Mouse (Mus musculus) pancreas, adult 10 weeks (tissue): ENCODE results near the gene Gm9944. TPM values are rescaled to one million over a fixed set of nuclear protein-coding genes. Genes with fewer than 3 reads are reported as not detected.

Experiments used
- polyA plus RNA-seq: library from polyadenylated mRNA; stranded (reverse); fragments of 350-450 nt; fragmentation: Illumina TruSeq; extraction: RNeasy Lipid Tissue Mini Kit (QIAGEN cat#74804); gene quantifications from one replicate; pipeline ENCODE4 v1.2.3, GENCODE M21; 2015; ENCODE audit warnings: low read depth, low replicate concordance; ENCODE audit not compliant: insufficient read depth

Gm9944 gene
- not detected for polyA plus RNA-seq

DNA sequence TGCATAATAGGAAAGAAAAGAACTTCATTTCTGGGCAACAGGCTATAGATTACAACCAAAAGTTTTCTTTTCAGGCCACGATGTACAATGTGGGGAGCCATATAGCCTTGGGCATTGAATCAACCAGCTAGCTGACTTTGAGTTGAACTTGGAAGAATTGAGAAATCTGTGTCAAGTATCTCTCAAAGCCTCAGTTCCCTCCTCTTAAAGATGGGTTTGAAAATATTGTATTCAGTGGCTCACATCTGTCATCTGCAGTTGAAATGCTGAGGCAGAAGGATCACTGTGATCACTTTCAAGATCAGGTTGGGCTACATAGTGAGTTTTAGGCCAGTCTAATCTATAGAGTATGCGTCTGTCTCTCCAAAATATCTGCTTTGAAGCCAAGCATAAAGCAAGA, at the start of gene Gm9944:
Gm9944 (minus strand) TSS at position 101 of the 400 bp plus-strand sequence.

DNA sequence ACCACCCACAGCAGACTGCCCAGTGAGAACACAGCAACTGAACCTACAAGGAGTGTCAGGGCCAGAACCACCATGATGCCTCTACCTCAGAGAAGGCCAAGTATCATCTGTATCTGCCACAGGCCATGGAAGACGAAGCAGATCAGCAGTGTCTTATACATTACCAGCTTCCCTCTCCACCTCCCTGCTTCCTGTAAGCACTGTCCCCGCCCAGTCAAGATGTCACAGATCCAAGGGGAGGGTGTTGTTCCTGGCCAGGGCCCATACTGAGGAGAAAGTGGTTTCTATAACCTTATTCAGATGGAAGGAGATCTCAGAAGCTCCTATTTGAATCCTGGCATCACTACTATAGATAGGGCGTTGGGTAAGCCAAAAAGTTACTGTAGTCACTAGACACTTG, 10.5 kb upstream of the Gm9944 start, which contains the start of gene Aadacl3:
Aadacl3 (minus strand) TSS at position 101 of the 400 bp plus-strand sequence.

DNA sequence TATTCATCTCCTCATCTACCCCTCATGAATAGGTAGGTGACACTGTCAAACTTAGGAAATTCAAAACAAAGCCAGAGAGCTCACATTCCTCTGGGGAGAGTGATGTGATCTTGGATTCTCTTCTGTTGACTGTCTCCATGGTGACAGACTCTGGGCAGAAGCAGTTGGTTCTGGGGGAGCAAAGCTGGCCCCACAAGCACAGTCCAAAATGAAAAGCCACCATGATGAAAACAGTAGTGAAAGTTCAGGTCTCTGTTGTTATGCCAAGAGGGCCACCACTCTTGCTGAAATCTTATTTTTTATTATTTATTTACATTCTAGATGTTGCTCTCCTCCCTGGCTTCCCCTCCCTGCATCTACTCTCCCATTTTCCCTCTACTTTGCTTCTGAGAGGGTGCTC, 14.4 kb downstream of the Gm9944 start, which contains the start of gene 1700012P22Rik:
1700012P22Rik (minus strand) TSS at position 101 of the 400 bp plus-strand sequence.

DNA sequence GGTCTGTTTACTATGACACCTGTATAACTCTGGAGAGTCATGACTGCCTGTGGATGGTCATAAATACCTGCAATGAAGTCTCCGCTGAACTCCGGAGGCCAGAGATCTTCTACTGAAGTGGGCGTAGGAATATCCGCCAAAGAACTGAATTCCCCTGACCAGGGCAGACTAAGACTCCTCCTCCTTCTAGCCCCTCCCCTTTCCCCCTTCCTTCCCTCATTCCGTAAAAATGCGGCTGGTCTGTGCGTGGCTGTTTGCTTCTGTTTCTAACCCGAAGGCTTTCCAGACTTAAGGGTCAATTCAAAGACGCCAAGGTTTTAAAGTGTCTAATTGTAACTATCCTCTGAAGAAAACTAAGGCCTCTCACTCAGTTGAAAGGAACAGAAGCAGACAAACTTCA, 44.8 kb downstream of the Gm9944 start, which contains the start of gene Pramef12:
Pramef12 (minus strand) TSS at position 175 of the 400 bp plus-strand sequence.

Other genes with a start within 250 kb of the Gm9944 start
- not detected for gene C87977, start 240.0 kb downstream of the Gm9944 start, polyA plus RNA-seq
- not detected for gene Pramel5, start 172.8 kb downstream of the Gm9944 start, polyA plus RNA-seq
- gene Gm13128, start 123.1 kb downstream of the Gm9944 start, polyA plus RNA-seq: not detected
- gene Gm13119, start 95.4 kb downstream of the Gm9944 start, polyA plus RNA-seq: not detected
- not detected for gene Pramef20, start 75.4 kb downstream of the Gm9944 start, polyA plus RNA-seq
- gene Pramef12, start 44.9 kb downstream of the Gm9944 start, polyA plus RNA-seq: not detected
- gene 1700012P22Rik, start 14.5 kb downstream of the Gm9944 start, polyA plus RNA-seq: not detected
- gene Aadacl3, start 10.4 kb upstream of the Gm9944 start, polyA plus RNA-seq: not detected
- not detected for gene 9430007A20Rik, start 66.5 kb upstream of the Gm9944 start, polyA plus RNA-seq
- not detected for gene Gm13124, start 111.8 kb upstream of the Gm9944 start, polyA plus RNA-seq
- not detected for gene Aadacl4, start 160.4 kb upstream of the Gm9944 start, polyA plus RNA-seq
- gene Gm436, start 233.1 kb upstream of the Gm9944 start, polyA plus RNA-seq: not detected